Comparison of ENCODE assay signal across 36 mouse cellular contexts in the genomic region with DNA sequence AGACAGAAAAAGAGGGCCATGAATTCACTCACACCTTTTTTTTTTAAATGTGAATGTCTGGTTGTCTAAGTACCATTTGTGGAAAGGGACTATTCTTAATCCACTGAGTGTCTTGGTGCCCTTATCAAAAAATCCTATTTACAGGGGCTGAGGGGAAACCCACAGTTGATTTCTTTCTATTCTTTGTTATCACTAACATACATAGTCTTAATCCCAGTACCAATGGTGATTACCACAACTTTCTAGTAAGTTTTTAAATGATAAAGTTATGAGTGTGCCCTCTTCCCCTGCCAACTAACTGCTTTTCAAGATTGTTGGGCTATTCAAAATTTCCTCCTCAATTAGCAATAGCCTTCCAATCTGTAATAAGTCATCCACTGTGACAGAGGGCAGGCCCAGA. TPM values are rescaled to one million over a fixed set of nuclear protein-coding genes. Genes with fewer than 3 reads are reported as not detected.
"Had no signal": no experiment of that assay in that cellular context is flagged by ENCODE, and none has a peak within 500 bp of the region (broad histone marks: within the 10 kb centered on the region; RNA-seq: fewer than 3 reads in every experiment).

No protein-coding gene starts in this region.

- H3K27me3 ChIP-seq: heart, embryonic 13.5 days; heart, embryonic 15.5 days; hindbrain, embryonic 13.5 days; hindbrain, embryonic 15.5 days; kidney, embryonic 15.5 days; limb, embryonic 13.5 days; limb, embryonic 15.5 days had no signal

- H3K4me3 ChIP-seq: heart, adult 2 months; heart, embryonic 13.5 days; heart, embryonic 15.5 days; hindbrain, embryonic 13.5 days; hindbrain, embryonic 15.5 days; kidney, embryonic 15.5 days; limb, embryonic 13.5 days; limb, embryonic 15.5 days had no signal

- H3K4me2 ChIP-seq: heart, embryonic 11.5 days; heart, embryonic 13.5 days; heart, embryonic 15.5 days; hindbrain, embryonic 13.5 days; hindbrain, embryonic 15.5 days; kidney, embryonic 15.5 days; limb, embryonic 13.5 days; limb, embryonic 15.5 days had no signal

- H3K27ac ChIP-seq: heart, adult 2 months; heart, embryonic 13.5 days; heart, embryonic 15.5 days; hindbrain, embryonic 13.5 days; hindbrain, embryonic 15.5 days; hindbrain, postnatal 0 days; kidney, embryonic 15.5 days; kidney, postnatal 0 days; limb, embryonic 13.5 days; limb, embryonic 15.5 days; liver, embryonic 14.5 days had no signal

- ATAC-seq: hindbrain, postnatal 0 days; intestine, embryonic 16.5 days had no signal

- H3K4me1 ChIP-seq: hindbrain, embryonic 13.5 days; hindbrain, embryonic 15.5 days; kidney, embryonic 15.5 days; limb, embryonic 13.5 days; limb, embryonic 15.5 days had no signal

- H3K9me3 ChIP-seq: heart, embryonic 13.5 days; heart, embryonic 15.5 days; hindbrain, embryonic 13.5 days; hindbrain, embryonic 15.5 days; kidney, embryonic 15.5 days; limb, embryonic 13.5 days; limb, embryonic 15.5 days had no signal

- H3K36me3 ChIP-seq: heart, embryonic 15.5 days; hindbrain, embryonic 15.5 days; kidney, embryonic 15.5 days; limb, embryonic 13.5 days; limb, embryonic 15.5 days had no signal

- H3K9ac ChIP-seq: heart, embryonic 13.5 days; heart, embryonic 15.5 days; hindbrain, embryonic 13.5 days; hindbrain, embryonic 15.5 days; kidney, embryonic 15.5 days; limb, embryonic 13.5 days; limb, embryonic 15.5 days; liver, embryonic 14.5 days had no signal

- DNase-seq: gastrocnemius, postnatal 14 days; gastrocnemius, postnatal 36 days; heart, adult 11 months; heart, adult 2 months; heart, postnatal 14 days; heart, postnatal 36 days; kidney, adult 11 months; kidney, adult 2 months; kidney, adult 9 months; kidney, postnatal 14 days; kidney, postnatal 36 days; layer of hippocampus, adult 9-11 months; layer of hippocampus, postnatal 36 days; left cerebral cortex, postnatal 4 days had no signal

RNA-seq across cellular contexts. Expression of a gene that starts 58.2 kb away (rescaled TPM):
- total RNA-seq: gastrocnemius, adult 18-20 months; gastrocnemius, adult 8-10 months; gastrocnemius, postnatal 14 days; gastrocnemius, postnatal 36 days; heart, adult 2 months; heart, postnatal 14 days; heart, postnatal 36 days; hematopoietic stem cell, adult 5-6 weeks; hindbrain, postnatal 0 days; layer of hippocampus, adult 18-20 months; layer of hippocampus, postnatal 14 days; left cerebral cortex, postnatal 10 days; left cerebral cortex, postnatal 4 days had no signal
- polyA plus RNA-seq: gonadal fat pad, adult 2 months; heart, adult 2 months; heart, embryonic 11.5 days; heart, embryonic 13.5 days; heart, embryonic 15.5 days; heart, postnatal 0 days; hindbrain, embryonic 11.5 days; hindbrain, embryonic 13.5 days; hindbrain, embryonic 15.5 days; hindbrain, postnatal 0 days; limb, embryonic 11.5 days; limb, embryonic 13.5 days; liver, embryonic 14.5 days had no signal
